Mouse (Mus musculus) erythroblast, embryonic 14.5 days (primary cell): ENCODE data around the gene Mettl11b.

Source experiments
- GATA1 ChIP-seq: IDR thresholded peaks from 2 replicates; pipeline ENCODE4 v1.6.1; 2012; ENCODE audit warnings: low read length, inconsistent platforms, mixed read lengths
- TAL1 ChIP-seq: IDR thresholded peaks from 3 replicates; pipeline ENCODE4 v1.6.1; 2012; ENCODE audit warnings: low read length, inconsistent platforms, mixed read lengths

GRCm38 (mm10) chr1:163757462-163758207 lies 32.6 kb upstream of the Mettl11b start:
- TF ChIP-seq GATA1 (no peak), TAL1 (no peak)
